Mouse (Mus musculus): Measurements from ENCODE around the gene Tbk1.

DNA sequence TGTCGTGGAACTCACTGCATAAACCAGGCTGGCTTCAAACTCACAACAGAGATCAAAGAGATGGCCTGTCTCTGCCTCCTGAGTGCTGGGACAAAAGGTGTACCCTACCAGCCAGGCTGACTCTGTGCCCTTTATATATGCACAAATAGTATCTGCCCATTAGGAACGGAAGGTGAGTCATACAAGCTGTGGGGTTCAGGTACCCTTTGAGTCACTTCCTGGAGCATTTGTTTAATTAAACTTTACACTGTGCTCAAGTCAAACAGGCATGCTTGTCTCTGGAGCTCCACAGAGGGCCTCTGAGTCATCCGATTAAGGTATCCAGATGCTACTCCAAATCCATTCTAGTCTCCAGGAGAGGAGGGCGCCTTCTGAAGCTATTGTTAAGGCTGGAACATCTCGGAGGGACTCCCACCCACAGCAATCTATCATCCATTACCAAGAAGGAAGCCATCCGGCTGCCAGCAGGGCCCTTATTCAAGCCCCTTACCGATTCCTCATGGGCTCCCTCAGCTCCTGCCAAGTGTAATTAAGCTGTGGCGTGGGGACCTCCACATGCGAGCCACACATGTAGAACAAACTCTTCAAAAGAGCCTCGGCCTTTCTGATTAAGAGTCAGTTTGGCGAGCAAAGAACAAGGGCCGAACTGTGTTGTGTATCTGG lies 65.5 kb downstream of the Tbk1 start:
- TF ChIP-seq POLR2A (IDR thresholded peaks at IDR 0.05; ENCODE audit: low read depth, low read length) = no peak
- TF ChIP-seq CTCF (conservative IDR thresholded peaks at IDR 0.05; ENCODE audit: insufficient read depth, insufficient read length, low read depth, low read length) = no peak
